Mouse (Mus musculus): ENCODE data around the gene Mid2. TPM values are rescaled to one million over a fixed set of nuclear protein-coding genes. Genes with fewer than 3 reads are reported as not detected.

Gene Mid2
- 1.6 and 6.5 TPM in 2 replicates for polyA plus RNA-seq (2012; rRNA removed)

DNA sequence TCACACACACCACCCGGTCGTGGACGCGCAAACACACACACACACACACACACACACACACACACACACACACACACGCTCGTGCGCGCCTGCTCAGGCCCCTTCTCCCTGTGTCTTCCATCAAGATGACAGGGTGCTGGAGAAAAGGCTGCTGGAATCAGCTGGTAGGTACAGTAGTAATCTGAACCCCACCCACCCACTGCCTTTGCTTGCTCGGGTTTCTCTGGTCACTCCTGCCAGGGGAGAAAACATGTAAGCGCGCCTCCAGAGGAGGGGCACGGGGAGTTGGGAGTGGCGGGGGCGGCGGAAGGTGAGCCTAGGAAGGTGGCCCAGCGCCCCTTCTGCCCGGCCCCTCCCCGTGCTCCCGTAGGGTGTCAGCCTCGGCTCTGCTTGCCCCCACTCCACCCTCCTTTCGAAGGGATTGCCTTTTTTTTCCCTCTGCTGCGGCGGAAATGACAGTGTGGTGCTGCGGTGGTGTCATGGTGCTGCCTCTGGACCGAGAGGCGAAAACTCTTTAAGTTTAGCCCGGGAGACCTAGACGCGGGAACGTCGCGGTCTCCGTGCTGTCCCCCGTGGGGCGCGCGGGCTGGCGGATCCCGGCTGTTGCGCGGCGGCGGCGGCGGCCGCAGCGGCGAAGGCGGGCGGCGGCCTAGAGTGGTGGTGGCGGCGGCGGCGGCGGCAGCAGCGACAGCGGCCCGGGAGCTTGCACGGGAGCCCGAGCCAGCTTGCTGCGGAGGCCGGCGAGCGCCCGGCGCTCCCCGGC lies at the start of gene Mid2:
Gene Mid2, plus strand, starts transcription at position 121 of the 763 bp plus-strand sequence.

DNA sequence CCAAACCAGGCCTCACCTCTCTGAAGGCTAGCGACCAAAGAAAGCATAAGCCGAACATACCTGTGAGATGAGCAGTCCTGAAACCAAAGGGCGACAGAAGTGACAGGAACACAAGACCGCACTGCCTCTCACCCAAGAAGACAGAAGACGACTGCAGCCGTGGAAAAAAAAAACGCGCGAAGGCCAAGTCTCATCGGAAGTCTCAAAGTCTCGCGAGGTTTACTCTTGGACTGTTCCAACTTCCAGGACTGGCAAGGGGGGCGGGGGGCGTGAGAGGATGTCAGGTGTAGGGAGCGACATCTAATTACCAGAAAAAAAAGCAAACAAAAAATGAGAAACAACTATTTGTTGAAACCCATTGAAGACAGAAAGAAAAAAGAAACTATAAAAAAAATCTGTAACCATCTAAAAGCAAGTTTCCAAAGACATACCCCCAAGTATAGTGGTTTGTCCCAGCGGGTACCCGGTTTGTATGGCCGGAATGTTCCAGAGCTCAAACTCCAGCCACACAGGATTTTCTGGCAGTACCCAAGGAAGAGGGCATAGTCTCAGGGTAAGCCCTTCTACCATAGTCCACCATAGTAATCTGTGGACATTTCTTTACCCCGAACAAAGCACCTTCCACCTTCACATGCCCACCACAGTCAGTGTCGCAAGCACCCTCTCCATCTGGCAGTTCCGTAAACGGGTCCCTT lies 149.1 kb downstream of the Mid2 start, which contains the start of gene Tex13b:
Gene Tex13b, minus strand, starts transcription at position 122 of the 695 bp plus-strand sequence.

Other genes with a start within 250 kb of the Mid2 start
- 0.82 and 1.2 TPM in 2 replicates for gene Prps1, start 208.0 kb upstream of the Mid2 start, polyA plus RNA-seq (2012; rRNA removed)
- 31.3 and 42.5 TPM in 2 replicates for gene Tsc22d3, start 63.9 kb upstream of the Mid2 start, polyA plus RNA-seq (2012; rRNA removed)
- gene Tex13b, start 148.8 kb downstream of the Mid2 start, polyA plus RNA-seq (2012; rRNA removed), result not detected in 2 replicates
- gene Vsig1, start 243.0 kb downstream of the Mid2 start, polyA plus RNA-seq (2012; rRNA removed), result 48.6 and 68.0 TPM in 2 replicates

All from stomach, adult 2 months (tissue).